Mouse (Mus musculus) urinary bladder, adult 18-20 months (tissue): ENCODE results near the gene Slc35e4.

Experiments
- DNase-seq, 2 experiments: peaks; one replicate each; pipeline ENCODE4 v3.0.0; 2022; ENCODE audit warnings: low spot score in 2 of 2, mixed read lengths in 2 of 2

Gene Slc35e4

GRCm38 (mm10) chr11:3864343-3864742 is 50.1 kb downstream of the Slc35e4 start:
- no peak for DNase-seq

- peak; percentile 47 to 58 for DNase-seq
Observed at GRCm38 (mm10) chr11:3863454-3864112, 50.9 kb downstream of the Slc35e4 start, which contains the start of gene Osbp2. Osbp2 (minus strand) TSS chr11:3863903.

GRCm38 (mm10) chr11:3862661-3863453 is 51.6 kb downstream of the Slc35e4 start:
- DNase-seq: no peak

- no peak for DNase-seq
Observed at GRCm38 (mm10) chr11:3860361-3860760, 54.1 kb downstream of the Slc35e4 start.

GRCm38 (mm10) chr11:3859778-3860177 is 54.7 kb downstream of the Slc35e4 start:
- DNase-seq: no peak

- DNase-seq: no peak
Observed at GRCm38 (mm10) chr11:3857902-3858301, 56.6 kb downstream of the Slc35e4 start.
